Mouse (Mus musculus) bone marrow macrophage, adult 2 months (primary cell): ENCODE measurements around the gene Psma7.

Experiments
- CTCF ChIP-seq: IDR thresholded peaks from 2 replicates; pipeline ENCODE4 v1.5.1; 2012; ENCODE audit warnings: low read depth, mild to moderate bottlenecking, low read length, moderate library complexity
- POLR2A ChIP-seq: IDR thresholded peaks from 2 replicates; pipeline ENCODE4 v1.6.1; 2012; ENCODE audit warnings: mild to moderate bottlenecking, low read depth, low read length, borderline replicate concordance

GRCm38 (mm10) chr2:180047580-180047979 is 5.3 kb upstream of the Psma7 start:
- no peak for TF ChIP-seq POLR2A
- no peak for TF ChIP-seq CTCF
